Mouse (Mus musculus) NIH3T3 (cell line): ENCODE measurements around the gene BC024063.
"Not testable (repeated sequence)": the region's sequence is repeated elsewhere in the genome, so short reads cannot be mapped to it uniquely, and the experiment has no call there.

Experiments used
- DNase-seq: peaks from one replicate; pipeline ENCODE4 v3.0.0-alpha.2; 2012; ENCODE audit warnings: low read depth

BC024063 gene

GRCm38 (mm10) chr10:82082728-82083621 is at the start of gene BC024063:
Gene BC024063 (plus strand): TSS chr10:82083353.
- peak; percentile 88 for DNase-seq

- DNase-seq = no peak
Measured at GRCm38 (mm10) chr10:82042191-82042590, 41.0 kb upstream of the BC024063 start.

GRCm38 (mm10) chr10:82046603-82047002 is 36.5 kb upstream of the BC024063 start:
- DNase-seq = no peak

- DNase-seq = peak; percentile 97
Measured at GRCm38 (mm10) chr10:82047597-82048459, 35.3 kb upstream of the BC024063 start, which contains the start of gene Zfp873. Gene Zfp873 (plus strand): TSS chr10:82048123.

GRCm38 (mm10) chr10:82048460-82048804 is 34.7 kb upstream of the BC024063 start:
- DNase-seq = not testable (repeated sequence)

- DNase-seq = not testable (repeated sequence)
Measured at GRCm38 (mm10) chr10:82083622-82083971, 444 bp downstream of the BC024063 start.

- DNase-seq = no peak
Measured at GRCm38 (mm10) chr10:82117206-82117605, 34.1 kb downstream of the BC024063 start.

- peak; percentile 94 for DNase-seq
Measured at GRCm38 (mm10) chr10:82127850-82128401, 44.8 kb downstream of the BC024063 start, which contains the start of gene AU041133. Gene AU041133 (plus strand): TSS chr10:82128013.

GRCm38 (mm10) chr10:82145282-82145681 is 62.1 kb downstream of the BC024063 start:
- DNase-seq = no peak

GRCm38 (mm10) chr10:82147571-82147970 is 64.4 kb downstream of the BC024063 start:
- DNase-seq = no peak
